Mouse (Mus musculus) right cerebral cortex, postnatal 25 days (tissue): ENCODE data around the gene Actl6a.
"Not testable (repeated sequence)": the region's sequence is repeated elsewhere in the genome, so short reads cannot be mapped to it uniquely, and the experiment has no call there.

Experiments
- DNase-seq: peaks from one replicate; pipeline ENCODE4 v3.0.0; 2022

Actl6a gene

DNA sequence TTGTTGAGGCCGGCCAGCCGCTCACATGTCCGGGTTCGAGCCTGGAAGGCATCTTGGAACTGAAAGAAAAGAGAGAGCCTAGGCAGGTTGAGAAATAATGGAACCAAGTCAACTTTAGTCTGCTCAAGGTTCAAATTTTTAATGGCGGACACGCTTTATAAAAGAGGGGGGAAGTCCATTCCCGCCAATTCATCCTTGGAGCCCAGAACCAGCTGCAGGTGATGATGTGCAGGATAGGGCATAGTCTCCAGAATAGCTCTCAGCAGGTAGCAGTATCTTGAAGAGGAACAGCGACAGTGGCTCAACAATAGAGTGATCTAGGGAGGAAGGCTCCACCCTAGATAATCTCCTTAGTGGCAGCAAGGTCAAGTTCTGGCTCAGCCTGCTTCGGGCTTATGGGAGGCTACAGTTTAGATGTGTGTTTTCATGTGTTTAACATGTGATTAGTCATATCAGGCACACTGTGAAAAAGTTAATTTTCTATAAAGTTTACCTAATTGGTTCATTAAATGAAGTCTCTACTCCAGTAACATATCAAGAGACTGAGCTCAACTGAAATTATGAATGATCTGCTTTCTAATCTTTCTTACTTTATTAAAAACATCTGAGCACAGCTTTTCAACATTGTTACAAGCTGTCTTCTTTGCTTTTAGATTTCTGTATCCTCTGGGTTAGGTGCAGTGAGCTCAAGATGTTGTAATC, at the start of gene Actl6a:
TSS of gene Actl6a (plus strand) at position 652 of the 702 bp plus-strand sequence.
- not testable (repeated sequence) for DNase-seq

DNA sequence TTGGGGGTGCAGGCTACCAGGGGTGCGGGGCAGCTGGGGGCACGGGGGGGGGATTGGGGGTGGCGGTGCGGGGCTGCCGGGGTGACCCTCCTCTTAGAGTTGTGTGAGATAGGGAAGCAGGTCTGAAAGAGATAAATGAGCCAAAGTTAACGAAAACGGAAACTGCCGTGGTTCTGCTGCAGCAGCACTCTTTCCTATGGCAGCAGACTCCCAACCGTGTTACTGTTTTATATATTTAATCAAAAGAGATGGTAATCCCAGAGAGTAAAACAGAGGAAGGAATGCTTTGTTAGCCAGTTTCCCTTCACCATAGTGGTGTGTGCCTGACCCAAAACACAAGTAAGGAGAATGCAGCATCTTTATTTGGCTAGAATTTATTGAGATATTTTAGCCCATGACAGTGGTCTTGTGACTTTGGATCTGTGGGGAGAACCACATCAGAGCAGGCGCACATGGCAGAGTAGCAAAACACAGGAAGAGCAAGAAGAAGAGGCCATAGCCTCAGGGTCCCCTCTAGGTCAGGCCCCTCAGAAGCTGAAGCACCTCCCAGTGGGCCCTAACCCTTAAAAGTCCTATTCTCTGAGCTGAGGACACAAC, 49.6 kb upstream of the Actl6a start:
- DNase-seq, result no peak

DNA sequence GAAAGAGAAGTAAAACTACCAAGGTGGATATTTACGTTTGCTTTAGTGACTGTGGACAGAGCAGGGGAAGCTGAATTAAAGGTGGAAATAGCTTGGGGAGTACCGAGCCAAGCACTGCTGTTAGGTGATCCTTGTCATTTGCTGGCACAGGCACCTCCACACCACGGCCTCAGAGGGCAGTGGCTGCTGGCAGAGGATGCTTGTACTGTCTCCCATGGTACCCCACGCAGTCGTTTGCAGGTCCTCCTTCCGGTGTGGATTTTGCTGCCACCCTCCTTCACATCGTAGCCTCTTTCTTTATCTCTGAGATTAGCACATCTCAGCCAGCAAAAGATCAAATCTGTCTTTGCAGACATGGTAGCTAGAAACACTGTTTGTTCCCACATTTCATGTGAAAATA, 47.7 kb upstream of the Actl6a start:
- DNase-seq, result no peak

DNA sequence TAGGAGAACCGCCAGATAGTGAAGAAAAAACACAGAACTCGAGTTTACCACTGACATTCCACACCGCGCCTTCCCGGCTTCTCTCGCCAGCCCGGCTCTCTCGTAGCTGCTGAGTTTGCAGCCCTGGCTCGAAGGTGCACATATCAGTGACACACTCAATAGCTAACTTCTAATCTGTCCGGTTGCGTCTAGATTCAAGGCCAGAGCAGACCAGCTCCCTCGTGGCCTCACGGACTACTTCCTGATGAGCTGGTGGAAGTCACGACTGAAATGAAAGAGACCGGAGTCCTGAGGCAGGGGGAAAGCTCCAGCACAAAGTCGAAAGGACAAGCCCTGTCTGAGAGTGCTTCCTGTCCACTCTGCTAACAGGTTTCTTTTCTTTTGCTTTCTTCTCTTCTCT, 47.3 kb upstream of the Actl6a start:
- DNase-seq, result no peak

DNA sequence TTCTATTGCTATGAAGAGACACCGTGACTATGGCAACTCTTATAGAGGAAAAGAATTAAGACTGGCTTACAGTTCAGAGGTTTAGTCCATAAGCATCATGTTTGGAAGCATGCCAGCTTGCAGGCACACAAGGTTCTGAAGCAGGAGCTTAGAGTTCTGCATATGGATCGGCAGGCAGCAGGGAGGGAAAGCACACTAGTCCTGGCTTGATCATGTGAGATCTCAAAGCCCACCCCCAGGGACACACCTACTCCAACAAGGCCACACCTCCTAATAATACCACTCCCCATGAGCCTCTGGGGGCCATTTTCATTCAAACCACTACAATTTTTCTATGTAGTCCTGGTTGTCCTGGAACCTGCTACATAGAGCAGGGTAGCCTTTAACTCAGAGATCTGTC, 46.6 kb upstream of the Actl6a start:
- no peak for DNase-seq

DNA sequence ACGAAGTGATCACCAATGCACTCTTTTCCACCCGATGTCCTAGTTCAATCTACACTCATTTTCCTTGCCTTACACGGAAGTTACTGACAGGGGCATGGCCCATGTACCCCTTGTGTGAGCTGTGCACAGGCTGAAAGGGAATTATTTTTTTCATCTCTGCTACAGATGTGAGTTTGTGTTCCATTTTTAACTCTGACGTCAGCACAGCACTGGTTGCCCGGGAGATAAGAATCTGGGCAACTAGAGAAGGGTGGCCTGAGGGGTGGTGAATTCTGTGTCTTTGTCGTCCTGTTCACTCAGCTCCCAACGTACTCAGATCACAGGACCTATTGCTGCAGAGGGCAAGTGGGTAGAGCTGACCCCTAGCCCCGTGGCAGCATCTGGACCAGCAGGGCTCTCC, 45.8 kb upstream of the Actl6a start:
- DNase-seq, result no peak

DNA sequence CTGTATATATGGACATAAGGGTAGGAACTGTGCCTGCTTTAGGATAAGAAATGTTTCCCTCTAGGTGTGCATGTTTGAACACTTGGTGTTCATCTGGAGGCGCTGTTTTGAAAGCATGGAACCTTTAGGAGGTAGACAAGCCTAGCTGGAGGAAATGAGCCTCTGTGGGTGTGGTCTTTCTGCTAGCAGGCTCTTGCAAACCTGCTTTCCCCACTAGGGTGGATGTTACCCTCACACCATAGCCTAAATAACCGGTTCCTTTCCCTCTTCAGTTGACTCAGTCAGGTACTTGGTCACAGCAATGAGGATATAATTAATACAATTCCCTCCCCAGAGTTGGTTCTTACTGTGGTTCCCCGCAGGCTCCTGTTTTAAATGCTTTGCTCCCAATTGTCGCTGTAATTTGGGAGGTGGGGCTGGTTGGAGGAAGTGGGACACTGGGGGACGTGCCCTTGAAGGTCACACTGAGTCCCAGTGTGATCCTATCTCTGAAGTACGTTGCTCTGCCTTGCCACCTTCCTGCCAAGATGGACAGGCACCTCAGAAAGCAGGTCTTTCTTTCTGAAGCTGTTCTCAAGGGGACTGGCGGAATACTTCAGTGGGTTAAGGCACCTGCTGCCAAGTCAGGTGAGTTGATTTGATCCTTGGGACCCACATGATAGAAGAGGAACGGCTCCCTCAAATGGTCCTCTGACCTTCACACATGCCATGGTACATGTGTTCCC, 45.1 kb upstream of the Actl6a start:
- no peak for DNase-seq

DNA sequence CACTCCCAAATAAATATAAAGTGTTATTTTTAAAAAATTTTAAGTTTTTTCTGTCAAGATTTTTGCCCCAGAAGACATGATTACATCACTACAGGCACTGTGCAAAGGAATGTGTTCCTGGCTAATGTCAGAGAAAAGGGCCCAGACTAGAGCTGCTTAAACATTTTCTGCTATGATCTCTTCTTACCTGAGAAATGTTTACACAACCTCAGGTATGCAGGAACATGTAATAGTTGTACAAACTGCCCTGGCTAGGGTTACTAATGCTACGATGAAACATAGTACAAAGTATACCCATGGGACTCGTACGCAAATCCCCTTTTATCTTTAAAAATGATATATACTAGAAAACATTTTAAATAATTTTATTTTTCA, 44.6 kb upstream of the Actl6a start:
- no peak for DNase-seq

DNA sequence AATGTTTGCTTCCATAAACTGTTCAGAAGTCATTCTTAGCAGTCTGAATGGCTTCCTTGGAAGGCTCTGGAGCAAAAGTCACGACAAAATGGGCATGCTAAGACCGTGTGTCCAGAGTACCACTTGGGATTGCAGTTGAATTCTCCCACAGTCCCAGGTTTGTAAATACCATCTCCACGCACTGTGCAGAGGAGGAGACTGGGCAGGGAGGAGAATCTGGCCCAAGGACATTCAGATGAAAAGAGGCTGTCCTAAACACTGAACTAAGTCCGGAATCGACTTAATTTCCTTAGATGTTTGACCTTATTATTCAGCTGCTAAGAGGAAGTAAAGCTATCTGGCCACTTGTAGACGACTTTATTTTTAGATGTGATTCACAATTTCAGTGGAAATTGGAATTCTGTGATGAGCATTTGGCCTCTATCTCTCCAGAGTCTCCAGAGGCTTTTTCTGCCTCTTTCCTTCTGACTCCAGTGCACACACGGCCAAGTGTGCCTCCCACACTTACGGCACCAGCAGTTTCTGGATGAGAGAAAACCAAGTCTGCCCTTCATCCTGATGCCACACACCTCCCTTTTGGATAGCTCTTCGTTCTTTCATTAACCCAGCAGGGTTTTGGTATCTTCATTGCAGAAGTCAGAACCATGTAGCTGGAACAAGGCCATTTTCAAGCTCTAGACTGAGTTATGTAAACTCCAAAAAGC, 37.7 kb upstream of the Actl6a start:
- DNase-seq, result no peak

DNA sequence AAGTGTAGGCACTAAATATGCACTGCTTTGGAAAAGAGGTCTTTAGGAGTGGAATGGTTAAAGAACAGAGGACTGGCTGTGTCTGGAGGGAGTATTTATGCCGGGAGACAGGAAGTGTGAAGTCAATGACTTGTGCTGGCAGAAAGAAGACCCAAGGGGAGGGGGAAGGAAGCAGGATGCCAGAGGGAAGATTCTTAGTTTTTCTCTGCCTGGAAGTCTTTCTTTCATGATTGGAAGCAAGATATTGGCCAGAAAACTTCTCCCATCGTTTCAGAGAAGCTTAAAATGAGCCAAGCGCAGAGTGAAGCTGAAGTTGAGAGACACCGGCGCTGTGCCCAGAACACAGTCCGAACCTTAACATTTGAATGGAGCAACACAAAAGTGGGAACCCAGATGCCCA, 36.9 kb upstream of the Actl6a start:
- peak; percentile 23 for DNase-seq

DNA sequence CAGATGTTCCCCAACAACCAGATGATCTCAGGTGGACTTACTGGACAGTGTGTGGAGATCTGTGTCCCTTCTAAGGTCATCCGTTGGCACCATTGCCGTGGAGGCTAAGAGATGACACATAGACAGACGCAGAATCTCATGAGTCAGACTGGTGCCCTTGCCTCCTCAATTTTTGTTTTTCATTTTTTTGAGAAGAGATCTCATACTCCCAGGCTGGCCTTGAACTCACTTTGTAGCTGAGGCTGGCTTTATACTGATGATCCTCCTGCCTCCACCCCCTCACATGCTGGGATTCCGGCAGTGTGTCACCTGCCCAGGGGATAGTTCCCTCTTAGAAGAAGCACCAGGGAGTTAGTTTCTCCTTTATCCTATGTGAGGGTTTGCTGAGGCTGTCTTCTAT, 35.9 kb upstream of the Actl6a start:
- no peak for DNase-seq

DNA sequence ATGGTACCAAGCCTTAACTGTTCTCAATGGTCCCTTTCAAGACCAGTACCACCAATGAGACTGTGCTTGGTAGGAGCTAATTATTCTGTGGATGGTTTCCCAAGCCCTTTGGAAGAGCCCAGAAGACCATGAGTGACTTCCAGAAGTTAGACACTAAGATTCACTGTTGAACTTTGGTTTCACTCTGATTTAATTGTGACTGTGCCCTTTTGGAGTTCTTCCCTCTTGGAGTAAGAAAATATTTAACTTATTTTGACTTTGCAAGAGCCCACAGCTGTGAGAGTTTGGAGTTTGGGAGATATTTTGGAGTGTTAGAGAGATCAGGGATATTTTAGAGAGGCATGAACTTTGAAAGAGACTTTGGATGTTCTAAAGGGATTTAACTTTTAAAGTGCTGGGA, 32.9 kb upstream of the Actl6a start:
- no peak for DNase-seq

DNA sequence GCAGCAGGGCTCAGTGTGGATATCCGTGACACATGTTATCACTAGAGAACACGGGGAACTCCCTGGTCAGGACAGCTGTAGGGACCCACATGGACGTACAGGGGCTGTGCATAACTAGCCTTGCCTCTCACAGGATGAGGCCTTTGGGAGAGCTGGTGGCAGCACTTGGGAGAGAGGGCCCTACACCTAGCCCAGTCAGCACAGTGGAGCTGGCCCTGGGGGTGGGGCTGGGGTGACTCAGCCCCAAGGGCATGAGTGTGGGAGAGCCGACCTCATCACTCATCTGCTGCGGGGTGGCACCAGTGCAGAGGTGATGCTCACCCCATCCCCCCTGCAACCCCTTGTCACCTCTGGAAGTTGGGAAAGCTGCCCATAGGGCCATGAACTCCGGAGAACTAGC, 29.7 kb upstream of the Actl6a start:
- DNase-seq, result no peak

DNA sequence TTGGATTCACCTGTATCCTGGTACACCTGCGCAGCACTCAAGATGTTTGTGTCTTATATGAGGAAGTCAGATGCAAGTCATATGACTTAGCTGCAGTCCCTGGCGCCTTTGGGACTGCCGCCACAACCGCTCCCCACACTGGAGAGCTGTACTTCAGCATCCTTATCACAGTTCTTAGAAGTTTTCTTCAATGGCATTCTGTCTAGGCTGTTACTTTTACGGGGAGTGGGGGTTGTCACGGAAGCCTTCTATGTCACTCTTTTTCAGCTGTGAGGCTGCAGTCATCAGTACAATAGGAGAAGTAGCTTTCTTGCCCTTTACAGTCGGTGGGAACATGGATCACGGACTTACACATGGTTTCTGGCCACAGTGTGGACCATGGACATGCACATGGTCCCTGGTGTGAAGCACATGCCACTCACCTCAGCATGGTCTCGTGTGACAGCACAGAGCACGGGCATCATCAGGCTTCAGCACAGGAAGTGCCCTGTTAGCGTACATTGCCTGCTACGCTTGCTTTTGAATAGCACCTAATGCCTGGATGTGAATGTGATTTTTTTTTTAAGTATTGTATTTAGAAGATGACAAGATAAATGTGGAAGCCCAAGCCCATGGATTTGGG, 23.1 kb upstream of the Actl6a start:
- no peak for DNase-seq

DNA sequence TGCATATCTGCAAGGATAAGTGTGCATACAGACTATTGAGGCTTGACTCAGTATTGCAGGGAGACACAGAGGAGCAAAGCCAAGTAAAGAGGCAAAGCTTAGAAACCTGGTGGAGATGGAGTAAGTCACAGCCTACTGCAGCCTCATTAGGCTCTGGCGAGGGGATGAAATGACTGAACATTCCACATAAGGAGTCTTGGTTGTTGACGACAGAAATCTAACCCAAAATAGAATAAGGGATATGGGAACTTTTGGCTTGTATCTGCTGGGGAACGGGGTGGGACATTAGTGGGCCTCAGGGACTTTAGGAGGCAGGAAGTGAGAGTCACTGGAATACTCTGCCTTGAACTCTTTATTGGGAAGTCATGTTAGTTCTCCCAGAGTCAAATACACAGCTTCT, 21.5 kb upstream of the Actl6a start:
- DNase-seq, result no peak

DNA sequence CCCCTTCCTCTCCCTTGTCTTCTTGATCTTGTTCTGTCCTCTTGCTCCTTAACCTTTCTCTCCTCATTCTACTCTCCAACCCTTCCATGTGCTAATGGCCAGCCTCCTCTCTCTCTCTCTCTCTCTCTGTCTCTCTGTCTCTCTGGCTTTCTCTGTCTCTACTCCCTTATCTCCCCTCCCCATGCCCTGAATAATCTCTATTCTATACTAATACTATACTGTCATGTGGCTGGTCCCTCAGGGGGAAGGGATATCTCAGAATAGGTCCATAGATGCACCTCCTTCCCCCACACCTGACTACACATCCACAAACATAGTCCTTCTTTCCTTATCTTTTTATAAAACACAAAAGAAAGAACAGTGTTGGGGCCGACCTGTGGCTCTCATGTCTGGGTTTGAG, 19.6 kb upstream of the Actl6a start:
- DNase-seq, result no peak

DNA sequence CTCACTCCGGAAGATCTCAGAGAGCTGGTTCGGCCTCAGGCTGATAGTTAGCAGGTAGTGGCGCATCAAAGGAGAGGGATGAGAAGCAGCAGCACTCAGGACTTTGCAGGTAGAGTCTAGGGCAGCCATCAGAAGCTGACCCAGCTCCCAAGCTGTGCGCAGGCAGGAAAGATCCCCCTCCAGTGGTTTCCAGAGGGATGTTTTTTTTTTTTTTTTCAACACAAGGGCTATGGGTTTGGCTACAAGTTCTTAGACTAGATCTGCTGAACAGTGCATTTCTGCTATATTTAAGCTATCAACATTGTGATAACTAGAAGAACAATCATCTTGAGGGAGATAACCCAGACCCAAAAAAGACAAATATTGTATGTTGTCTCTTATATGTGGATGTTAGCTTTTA, 18.9 kb upstream of the Actl6a start:
- no peak for DNase-seq

DNA sequence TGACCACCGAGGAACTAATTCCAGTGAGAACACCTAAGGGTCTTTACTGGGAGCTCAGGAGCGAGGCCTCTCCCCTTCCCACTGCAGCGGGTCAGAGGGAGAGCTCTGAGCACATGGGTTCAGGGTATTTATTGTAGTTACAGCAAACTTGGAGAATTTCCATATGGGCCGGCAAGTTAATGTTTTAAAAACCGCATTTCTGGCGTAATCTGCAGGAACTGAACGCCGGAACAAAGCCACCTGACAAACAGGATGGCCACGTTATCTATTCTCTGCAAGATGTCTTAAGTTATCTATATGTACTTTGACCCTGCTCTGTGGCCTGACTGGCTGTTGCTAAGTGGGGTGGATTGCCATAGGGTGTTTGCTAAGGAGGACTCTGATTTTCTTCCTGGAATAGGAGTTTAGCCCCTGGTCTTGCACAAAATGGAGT, 16.5 kb upstream of the Actl6a start:
- no peak for DNase-seq

DNA sequence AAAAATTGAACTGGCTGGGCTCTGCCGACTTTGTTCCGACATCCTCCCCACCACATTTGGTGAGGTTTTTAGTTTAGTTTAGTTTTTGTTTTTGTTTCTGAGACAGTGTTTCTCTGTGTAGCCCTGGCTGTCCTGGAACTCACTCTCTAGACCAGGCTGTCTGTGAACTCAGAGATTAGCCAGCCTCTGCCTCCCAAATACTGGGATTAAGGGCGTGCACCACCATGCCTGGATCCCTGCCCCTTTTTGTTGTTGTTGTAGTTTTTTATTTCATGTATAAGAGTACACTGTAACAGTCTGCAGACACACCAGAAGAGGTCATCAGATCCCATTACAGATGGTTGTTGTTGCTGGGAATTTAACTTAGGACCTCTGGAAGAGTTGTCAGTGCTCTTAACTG, 16.1 kb upstream of the Actl6a start:
- DNase-seq, result no peak

DNA sequence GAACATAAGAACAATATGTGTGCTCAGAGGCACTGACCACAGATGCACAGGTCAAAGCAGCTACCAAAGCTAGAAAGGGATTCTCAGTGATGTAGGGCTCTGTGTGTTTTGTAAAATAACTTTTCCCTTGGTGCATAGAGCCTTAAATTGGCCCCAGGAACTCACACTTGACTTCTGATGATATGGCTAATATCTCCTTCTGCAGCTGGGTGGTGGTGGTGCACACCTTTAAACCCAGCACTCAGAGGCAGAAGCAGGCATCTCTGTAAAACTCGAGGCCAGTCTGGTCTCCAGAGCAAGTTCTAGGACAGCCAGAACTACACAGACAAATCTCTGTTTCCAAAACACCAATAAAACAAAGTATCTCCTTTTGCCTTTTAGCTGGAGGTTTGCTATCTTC, 15.2 kb upstream of the Actl6a start:
- DNase-seq, result no peak

DNA sequence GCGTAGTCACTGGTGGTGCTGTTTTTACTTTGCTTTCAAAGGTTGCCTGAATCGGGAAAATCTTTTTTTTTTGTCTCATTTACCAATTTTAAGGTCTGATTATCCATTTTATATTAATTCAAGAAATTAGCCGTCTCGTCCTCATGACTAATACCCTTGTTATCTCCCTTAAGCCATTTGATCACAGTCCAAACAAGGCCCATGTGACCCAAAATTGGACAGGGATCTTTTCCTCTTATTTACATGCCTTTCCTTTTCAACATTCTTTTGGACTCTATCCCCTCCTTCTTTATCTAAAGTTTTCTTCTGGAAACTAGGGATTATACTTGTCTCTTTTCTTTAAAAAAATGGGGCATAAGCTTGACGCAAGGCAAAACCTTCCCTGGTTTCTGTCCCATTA, 14.3 kb upstream of the Actl6a start:
- no peak for DNase-seq

DNA sequence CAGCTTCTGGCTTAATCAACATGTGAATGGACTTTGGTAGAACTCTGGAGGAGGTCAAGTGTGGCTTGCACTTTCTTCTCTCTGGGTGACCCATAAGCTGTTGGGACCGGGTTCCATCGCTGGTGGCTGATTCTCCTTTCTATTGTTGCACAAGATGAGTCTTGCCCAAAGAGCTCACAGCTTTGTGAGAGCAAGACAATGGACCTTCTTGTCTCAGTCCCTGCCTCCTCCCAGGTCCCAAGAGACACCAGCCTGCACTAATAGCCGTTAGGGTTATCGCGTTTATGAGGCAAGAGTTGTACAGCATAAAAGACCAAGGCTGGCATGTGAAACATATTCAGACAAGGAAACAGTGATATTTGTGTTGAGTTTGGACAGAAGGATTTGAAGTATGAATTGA, 11.9 kb upstream of the Actl6a start:
- DNase-seq, result no peak
